Mouse (Mus musculus): ENCODE results near the gene Dnajb5.

Dnajb5 gene

GRCm38 (mm10) chr4:42949676-42950051 is at the start of gene Dnajb5:
TSS of gene Dnajb5 (plus strand) at chr4:42949814.
- DNase-seq: peak; percentile 95

- DNase-seq: no peak
Measured at GRCm38 (mm10) chr4:42900878-42901277, 48.7 kb upstream of the Dnajb5 start.

GRCm38 (mm10) chr4:42902174-42902573 is 47.4 kb upstream of the Dnajb5 start:
- peak; percentile 63 for DNase-seq

- DNase-seq: no peak
Measured at GRCm38 (mm10) chr4:42902730-42903129, 46.9 kb upstream of the Dnajb5 start.

GRCm38 (mm10) chr4:42903942-42904341 is 45.7 kb upstream of the Dnajb5 start:
- DNase-seq: no peak

GRCm38 (mm10) chr4:42904523-42904922 is 45.1 kb upstream of the Dnajb5 start:
- no peak for DNase-seq

GRCm38 (mm10) chr4:42904966-42905365 is 44.6 kb upstream of the Dnajb5 start:
- DNase-seq: no peak

GRCm38 (mm10) chr4:42913391-42913790 is 36.2 kb upstream of the Dnajb5 start:
- no peak for DNase-seq

- DNase-seq: no peak
Measured at GRCm38 (mm10) chr4:42915311-42915710, 34.3 kb upstream of the Dnajb5 start.

- DNase-seq: no peak
Measured at GRCm38 (mm10) chr4:42915966-42916365, 33.6 kb upstream of the Dnajb5 start.

- DNase-seq: peak; percentile 33
Measured at GRCm38 (mm10) chr4:42916617-42917401, 32.8 kb upstream of the Dnajb5 start, which contains the start of gene Phf24. TSS of gene Phf24 (plus strand) at chr4:42916660.

- peak; percentile 19 for DNase-seq
Measured at GRCm38 (mm10) chr4:42917402-42917774, 32.2 kb upstream of the Dnajb5 start.

- no peak for DNase-seq
Measured at GRCm38 (mm10) chr4:42920726-42921125, 28.9 kb upstream of the Dnajb5 start.

GRCm38 (mm10) chr4:42921536-42921935 is 28.1 kb upstream of the Dnajb5 start:
- DNase-seq: no peak

GRCm38 (mm10) chr4:42922056-42922455 is 27.6 kb upstream of the Dnajb5 start:
- DNase-seq: no peak

- DNase-seq: no peak
Measured at GRCm38 (mm10) chr4:42922461-42922860, 27.2 kb upstream of the Dnajb5 start.

- DNase-seq: no peak
Measured at GRCm38 (mm10) chr4:42924095-42924710, 25.4 kb upstream of the Dnajb5 start.

- no peak for DNase-seq
Measured at GRCm38 (mm10) chr4:42928209-42928608, 21.4 kb upstream of the Dnajb5 start.

- DNase-seq: no peak
Measured at GRCm38 (mm10) chr4:42928952-42929351, 20.7 kb upstream of the Dnajb5 start.

- DNase-seq: no peak
Measured at GRCm38 (mm10) chr4:42932229-42932969, 17.2 kb upstream of the Dnajb5 start.

- DNase-seq: peak; percentile 46
Measured at GRCm38 (mm10) chr4:42933630-42934029, 16.0 kb upstream of the Dnajb5 start.

- no peak for DNase-seq
Measured at GRCm38 (mm10) chr4:42941396-42941795, 8.2 kb upstream of the Dnajb5 start.

GRCm38 (mm10) chr4:42943341-42943740 is 6.3 kb upstream of the Dnajb5 start:
- no peak for DNase-seq

GRCm38 (mm10) chr4:42944185-42944584 is 5.4 kb upstream of the Dnajb5 start:
- DNase-seq: no peak

Data from thymus, postnatal 4 days (tissue).